Mouse (Mus musculus) neural tube, embryonic 12.5 days (tissue): ENCODE measurements at regions not wholly inside any gene's neighbourhood (a gene's known extent, or its start where the extent isn't known, plus 50 kb on each side); places are given as distances from the start of the nearest gene placed in this dataset.

ENCODE experiments used
- ATAC-seq: fragments of 200-750 bp; cut with Nextera tagmentation; 2 replicates; pipeline ENCODE4 v1.8.0; 2017; ENCODE audit warnings: low read depth, mild to moderate bottlenecking, moderate TSS enrichment, moderate library complexity; ENCODE audit not compliant: low FRiP score
- H3K27ac ChIP-seq: fragments of 300-500 bp; sonication (generic); 2 replicates; pipeline ENCODE4 v1.5.1; 2016
- H3K27me3 ChIP-seq: fragments of 300-500 bp; sonication (generic); replicated peaks from 2 replicates; pipeline ENCODE4 v1.6.1; 2016; ENCODE audit warnings: mild to moderate bottlenecking
- H3K36me3 ChIP-seq: fragments of 300-500 bp; sonication (generic); 2 replicates; pipeline ENCODE4 v1.6.1; 2016; ENCODE audit warnings: mild to moderate bottlenecking
- H3K4me1 ChIP-seq: fragments of 300-500 bp; sonication (generic); 2 replicates; pipeline ENCODE4 v1.6.1; 2016
- H3K4me2 ChIP-seq: fragments of 300-500 bp; sonication (generic); replicated peaks from 2 replicates; pipeline ENCODE4 v1.6.1; 2016; ENCODE audit warnings: mild to moderate bottlenecking
- H3K4me3 ChIP-seq: fragments of 300-500 bp; sonication (generic); 2 replicates; pipeline ENCODE4 v1.5.1; 2016
- H3K9ac ChIP-seq: fragments of 300-500 bp; sonication (generic); 2 replicates; pipeline ENCODE4 v1.6.1; 2016; ENCODE audit warnings: mild to moderate bottlenecking
- H3K9me3 ChIP-seq: fragments of 300-500 bp; sonication (generic); 2 replicates; pipeline ENCODE4 v1.6.1; 2016; ENCODE audit warnings: mild to moderate bottlenecking
- WGBS: fragments of 180-500 bp; shearing (Covaris S2); methylation state at CpG from one replicate; pipeline ENCODE4 v1.1.7; 2016; 5-methylcytosine and 5-hydroxymethylcytosine counted together

DNA sequence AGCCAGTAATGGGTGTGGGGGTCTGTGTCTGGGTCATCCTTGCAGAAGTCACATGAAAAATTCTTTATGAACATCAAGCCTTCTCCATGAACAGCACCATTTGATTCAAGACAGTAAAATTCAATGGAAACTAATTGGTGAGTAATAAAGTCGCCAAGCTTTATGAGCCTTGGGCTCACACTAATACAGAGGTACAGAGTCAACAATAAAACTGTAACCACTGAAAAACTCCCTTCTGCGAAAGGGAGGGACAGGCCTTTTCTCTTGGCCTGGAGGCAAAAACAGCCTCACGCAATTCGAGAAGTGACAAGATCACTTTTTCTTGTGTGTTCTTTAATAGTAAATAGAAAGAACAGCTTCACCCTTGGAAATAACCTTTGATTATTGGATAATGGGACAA lies 200.7 kb downstream of the Lrrn1 start:
- no peaks in the 10 kb centered on the region for H3K36me3 ChIP-seq
- no peaks in the 10 kb centered on the region for H3K27me3 ChIP-seq
- no peak overlapping the region for H3K9ac ChIP-seq
- H3K27ac ChIP-seq: no peak overlapping the region
- 44% methylated on average over 4 of the region's 4 CpGs for WGBS
- no peaks in the 10 kb centered on the region for H3K4me1 ChIP-seq
- ATAC-seq: no peak
- no peak overlapping the region for H3K4me2 ChIP-seq
- no peaks in the 10 kb centered on the region for H3K9me3 ChIP-seq
- H3K4me3 ChIP-seq: no peak overlapping the region

GRCm38 (mm10) chr6:107734773-107735172 lies 205.2 kb downstream of the Lrrn1 start:
- Histone ChIP-seq H3K4me2 (no peak overlapping the region), H3K27me3 (no peaks in the 10 kb centered on the region), H3K4me3 (no peak overlapping the region), H3K9me3 (no peaks in the 10 kb centered on the region), H3K4me1 (no peaks in the 10 kb centered on the region), H3K27ac (no peak overlapping the region), H3K36me3 (no peaks in the 10 kb centered on the region), H3K9ac (no peak overlapping the region)
- ATAC-seq: no peak
- 89% methylated on average over 1 of the region's 1 CpGs for WGBS

DNA sequence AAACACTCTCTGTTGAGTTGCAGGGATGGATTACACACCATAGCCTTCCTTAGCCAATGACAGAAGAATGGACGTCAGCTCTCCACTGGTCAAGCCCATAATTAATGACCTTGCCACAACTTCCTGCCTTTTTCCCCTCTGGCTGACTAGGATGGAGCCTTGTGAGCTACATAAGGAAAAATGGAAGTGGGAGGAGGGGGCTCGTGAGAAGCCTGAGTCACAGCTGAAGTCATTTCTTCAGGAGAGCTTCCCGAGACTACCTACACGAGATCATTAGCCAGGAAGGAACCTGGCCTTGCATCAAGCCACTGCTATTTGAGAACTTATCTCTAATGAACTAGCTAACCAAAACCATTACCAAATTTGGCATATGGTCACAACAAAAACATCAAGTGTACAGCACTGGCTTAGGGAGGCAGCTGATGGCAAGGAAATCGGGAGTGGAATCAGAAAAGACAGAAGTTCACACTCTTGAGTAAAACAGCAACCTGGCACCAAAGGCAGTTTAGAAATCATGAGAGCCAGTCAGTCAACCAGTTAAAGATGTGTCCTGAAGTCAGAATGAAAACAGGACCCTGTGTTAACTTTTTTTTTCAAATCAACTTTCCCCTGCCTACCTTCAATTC lies 219.7 kb downstream of the Lrrn1 start:
- Histone ChIP-seq H3K9me3 (no peaks in the 10 kb centered on the region), H3K9ac (no peak overlapping the region), H3K4me2 (no peak overlapping the region), H3K27ac (no peak overlapping the region), H3K36me3 (no peaks in the 10 kb centered on the region), H3K4me1 (no peaks in the 10 kb centered on the region), H3K27me3 (no peaks in the 10 kb centered on the region), H3K4me3 (no peak overlapping the region)
- WGBS: 82% methylated on average over 5 of the region's 5 CpGs
- no peak for ATAC-seq

DNA sequence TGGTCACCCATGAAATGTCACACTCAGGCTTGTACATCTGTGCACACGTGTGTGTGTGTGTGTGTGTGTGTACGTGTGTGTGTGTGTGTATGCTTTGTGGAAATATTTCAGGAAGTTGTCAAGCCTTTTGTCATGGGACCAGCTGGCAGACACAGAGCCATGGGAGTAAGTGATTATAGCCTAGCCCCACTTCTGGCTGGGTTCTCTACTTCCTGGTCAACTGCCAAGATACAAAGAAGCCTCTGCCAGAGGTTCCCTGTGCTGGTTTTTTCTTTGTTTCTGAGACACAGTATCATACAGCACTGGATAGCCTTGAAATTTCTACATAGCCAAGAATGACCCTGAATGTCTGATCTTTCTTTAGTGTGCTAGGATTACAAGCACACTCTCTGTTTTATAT lies 220.2 kb downstream of the Lrrn1 start:
- Histone ChIP-seq H3K27me3 (no peaks in the 10 kb centered on the region), H3K4me3 (no peak overlapping the region), H3K4me1 (no peaks in the 10 kb centered on the region), H3K27ac (no peak overlapping the region), H3K4me2 (no peak overlapping the region), H3K9ac (no peak overlapping the region), H3K9me3 (no peaks in the 10 kb centered on the region), H3K36me3 (no peaks in the 10 kb centered on the region)
- WGBS: 84% methylated on average over 2 of the region's 2 CpGs
- ATAC-seq: no peak

GRCm38 (mm10) chr6:107752156-107752555 lies 222.6 kb downstream of the Lrrn1 start:
- ATAC-seq: peak; percentile 58
- no peaks in the 10 kb centered on the region for H3K27me3 ChIP-seq
- 47% methylated on average over 1 of the region's 1 CpGs for WGBS

GRCm38 (mm10) chr6:107755158-107755557 lies 225.6 kb downstream of the Lrrn1 start:
- H3K4me1 ChIP-seq: no peaks in the 10 kb centered on the region

More at GRCm38 (mm10) chr6:107752156-107752555, 222.6 kb downstream of the Lrrn1 start:
- Histone ChIP-seq H3K9me3 (no peaks in the 10 kb centered on the region), H3K4me1 (no peaks in the 10 kb centered on the region), H3K9ac (no peak overlapping the region), H3K36me3 (no peaks in the 10 kb centered on the region), H3K4me2 (no peak overlapping the region), H3K4me3 (no peak overlapping the region), H3K27ac (no peak overlapping the region)

GRCm38 (mm10) chr6:107770834-107771470 lies 241.4 kb downstream of the Lrrn1 start:
- no peaks in the 10 kb centered on the region for H3K36me3 ChIP-seq
- H3K27ac ChIP-seq: no peak overlapping the region
- no peaks in the 10 kb centered on the region for H3K27me3 ChIP-seq
- WGBS: 42% methylated on average over 11 of the region's 11 CpGs
- H3K9me3 ChIP-seq: no peaks in the 10 kb centered on the region
- ATAC-seq: no peak
- no peak overlapping the region for H3K4me3 ChIP-seq
- H3K4me1 ChIP-seq: no peaks in the 10 kb centered on the region
- H3K4me2 ChIP-seq: no peak overlapping the region
- H3K9ac ChIP-seq: no peak overlapping the region

More at GRCm38 (mm10) chr6:107755158-107755557, 225.6 kb downstream of the Lrrn1 start:
- 74% methylated on average over 2 of the region's 2 CpGs for WGBS
- Histone ChIP-seq H3K9ac (no peak overlapping the region), H3K9me3 (no peaks in the 10 kb centered on the region), H3K27me3 (no peaks in the 10 kb centered on the region), H3K27ac (no peak overlapping the region), H3K36me3 (no peaks in the 10 kb centered on the region), H3K4me2 (no peak overlapping the region), H3K4me3 (no peak overlapping the region)
- ATAC-seq: no peak

- Histone ChIP-seq H3K27ac (no peak overlapping the region), H3K9me3 (no peaks in the 10 kb centered on the region), H3K36me3 (no peaks in the 10 kb centered on the region), H3K27me3 (no peaks in the 10 kb centered on the region), H3K4me2 (no peak overlapping the region), H3K4me3 (no peak overlapping the region), H3K4me1 (no peaks in the 10 kb centered on the region), H3K9ac (no peak overlapping the region)
- no peak for ATAC-seq
- WGBS: 83% methylated on average over 2 of the region's 2 CpGs
Measured at GRCm38 (mm10) chr6:107784998-107785397, 255.4 kb downstream of the Lrrn1 start.

- Histone ChIP-seq H3K36me3 (no peaks in the 10 kb centered on the region), H3K27me3 (no peaks in the 10 kb centered on the region), H3K4me3 (no peak overlapping the region), H3K27ac (no peak overlapping the region), H3K4me2 (no peak overlapping the region), H3K9ac (no peak overlapping the region), H3K9me3 (no peaks in the 10 kb centered on the region), H3K4me1 (no peaks in the 10 kb centered on the region)
- 93% methylated on average over 2 of the region's 2 CpGs for WGBS
- no peak for ATAC-seq
Measured at GRCm38 (mm10) chr6:107788224-107788893, 258.8 kb downstream of the Lrrn1 start.

DNA sequence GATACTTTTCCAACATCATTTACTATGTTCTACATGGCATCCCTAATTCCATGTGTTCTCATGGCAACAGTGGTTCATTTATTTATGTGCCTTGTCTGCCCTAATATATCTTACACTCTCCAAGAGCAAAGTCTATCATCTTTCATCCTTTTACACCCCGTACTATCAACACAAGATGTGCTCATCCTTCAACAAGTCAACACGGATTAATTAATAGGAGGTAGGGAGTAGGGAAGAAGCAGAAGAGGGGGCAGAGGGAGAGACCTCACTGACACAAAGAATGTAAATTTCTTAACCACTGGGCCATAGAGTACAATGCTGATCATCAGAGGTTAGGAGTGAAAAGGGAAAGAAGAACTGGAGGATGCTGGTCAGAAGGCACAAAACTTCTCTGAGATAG lies 267.0 kb upstream of the Setmar start:
- Histone ChIP-seq H3K9me3 (no peaks in the 10 kb centered on the region), H3K9ac (no peak overlapping the region), H3K4me3 (no peak overlapping the region), H3K27ac (no peak overlapping the region), H3K36me3 (no peaks in the 10 kb centered on the region), H3K4me1 (no peaks in the 10 kb centered on the region), H3K4me2 (no peak overlapping the region), H3K27me3 (no peaks in the 10 kb centered on the region)
- WGBS: 79% methylated on average over 2 of the region's 2 CpGs
- ATAC-seq: no peak

DNA sequence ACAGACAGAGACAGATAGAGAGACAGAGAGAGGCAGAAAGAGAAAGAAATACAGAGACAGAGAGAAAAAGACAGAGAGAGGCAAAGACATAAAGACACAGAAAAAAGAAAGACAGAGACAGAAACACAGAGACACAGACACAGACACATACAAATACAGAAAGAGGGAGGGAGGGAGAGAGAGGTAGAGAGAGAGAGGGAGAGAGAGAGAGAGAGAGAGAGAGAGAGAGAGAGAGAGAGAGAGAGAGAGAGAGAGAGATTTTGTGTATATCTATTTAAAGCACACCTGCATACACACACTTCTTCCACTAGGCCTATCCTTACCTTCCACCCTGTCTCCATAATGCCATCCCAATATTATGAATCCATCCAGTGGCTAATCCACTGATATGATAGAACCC lies 261.8 kb upstream of the Setmar start:
- ATAC-seq: no peak
- no peaks in the 10 kb centered on the region for H3K9me3 ChIP-seq
- no peak overlapping the region for H3K4me2 ChIP-seq
- H3K4me3 ChIP-seq: no peak overlapping the region
- no peak overlapping the region for H3K27ac ChIP-seq
- H3K9ac ChIP-seq: no peak overlapping the region
- H3K27me3 ChIP-seq: no peaks in the 10 kb centered on the region
- H3K36me3 ChIP-seq: no peaks in the 10 kb centered on the region
- H3K4me1 ChIP-seq: no peaks in the 10 kb centered on the region
